Mouse (Mus musculus): ENCODE measurements at regions not wholly inside any gene's neighbourhood (a gene's known extent, or its start where the extent isn't known, plus 50 kb on each side); places are given as distances from the start of the nearest gene placed in this dataset.

DNA sequence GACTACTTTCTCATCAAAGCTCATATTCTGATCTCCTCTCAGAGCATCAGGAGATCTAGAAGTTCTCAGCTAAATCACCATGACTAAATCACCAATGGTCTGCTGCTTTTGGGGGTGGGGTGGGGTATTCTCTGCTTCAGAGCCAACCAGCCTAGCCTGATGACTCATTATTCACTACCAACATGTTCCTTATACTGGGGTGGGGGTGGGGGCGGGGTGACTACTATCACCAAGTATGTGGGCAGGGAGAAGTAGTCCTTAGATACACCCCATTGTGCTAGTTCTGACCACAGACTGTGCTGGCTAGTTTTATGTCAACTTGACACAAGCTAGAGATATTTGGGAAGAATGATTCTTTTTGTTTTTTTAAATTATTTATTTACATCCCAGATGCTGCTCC, 143.0 kb downstream of the Cbln1 start:
- TF ChIP-seq CTCF (IDR thresholded peaks at IDR 0.05) (no peak), EP300 (IDR thresholded peaks at IDR 0.05) (no peak)

All from lung, postnatal 0 days (tissue).